In genomic region chr4:131267760-131268159, GRCm38 (mm10) we compare ENCODE assay signal across 10 mouse cellular contexts.
DNase-seq lines count a peak whose midpoint lies in the region; ATAC-seq and TF ChIP-seq lines count a peak whose summit lies in the region.
"Had no signal": no experiment of that assay in that cellular context is flagged by ENCODE, and none has a peak within 500 bp of the region (broad histone marks: within the 10 kb centered on the region; RNA-seq: fewer than 3 reads in every experiment).

No protein-coding gene starts in this region.

- H3K9me3 ChIP-seq in heart, embryonic 11.5 days (replicated peaks; ENCODE audit: control insufficient read depth, low read length) = no peaks in the 10 kb centered on the region
- no peaks in the 10 kb centered on the region for H3K9me3 ChIP-seq in hindbrain, embryonic 11.5 days (ENCODE audit: control insufficient read depth, low read length)
- H3K9me3 ChIP-seq: megakaryocyte, embryonic 14.5 days had no signal

- ATAC-seq in heart, embryonic 11.5 days (replicated peaks; ENCODE audit: insufficient number of reproducible peaks, low FRiP score, low TSS enrichment) = no peak
- no peak for ATAC-seq in hindbrain, embryonic 11.5 days (ENCODE audit: low FRiP score)

- H3K9ac ChIP-seq in heart, adult 2 months (ENCODE audit: low read depth, low read length) = no peak overlapping the region
- H3K9ac ChIP-seq in heart, embryonic 11.5 days (ENCODE audit: low read depth, low read length) = no peak overlapping the region
- H3K9ac ChIP-seq in hindbrain, embryonic 11.5 days (ENCODE audit: low read depth, low read length) = no peak overlapping the region

- no peak overlapping the region for H3K27ac ChIP-seq in heart, adult 2 months
- no peak overlapping the region for H3K27ac ChIP-seq in heart, embryonic 11.5 days (ENCODE audit: low read depth, low read length)
- H3K27ac ChIP-seq in hindbrain, embryonic 11.5 days (ENCODE audit: low read depth, low read length) = no peak overlapping the region

- intact Hi-C loops in heart, adult 2 months (cut with DNase I) = no loop called here

- no peaks in the 10 kb centered on the region for H3K27me3 ChIP-seq in heart, adult 2 months (ENCODE audit: control insufficient read depth, insufficient read depth, low read length)
- H3K27me3 ChIP-seq in heart, embryonic 11.5 days (ENCODE audit: control insufficient read depth, insufficient read depth, low read length) = peaks cover 19% of the 10 kb centered on the region
- no peaks in the 10 kb centered on the region; the same call in 1 of the 2 replicates for H3K27me3 ChIP-seq in hindbrain, embryonic 11.5 days (ENCODE audit: control insufficient read depth, insufficient read depth, low read length)

- 27% methylated on average over 10 of the region's 10 CpGs for WGBS in heart, adult 2 months
- WGBS in heart, embryonic 11.5 days (ENCODE audit: insufficient replicate concordance) = 52% methylated on average over 10 of the region's 10 CpGs
- 64% methylated on average over 10 of the region's 10 CpGs for WGBS in hindbrain, embryonic 11.5 days

- peaks cover 4% of the 10 kb centered on the region for H3K4me1 ChIP-seq in heart, adult 2 months (ENCODE audit: control insufficient read depth, insufficient read depth, low read length)
- H3K4me1 ChIP-seq in heart, embryonic 11.5 days (ENCODE audit: control insufficient read depth, insufficient read depth, low read length) = peaks cover 7% of the 10 kb centered on the region; the same call in 1 of the 2 replicates
- no peaks in the 10 kb centered on the region for H3K4me1 ChIP-seq in hindbrain, embryonic 11.5 days (replicated peaks; ENCODE audit: control insufficient read depth, insufficient read depth, low read length)

- H3K79me2 ChIP-seq in heart, adult 2 months (replicated peaks; ENCODE audit: control insufficient read depth, insufficient read depth, low read length) = no peaks in the 10 kb centered on the region

- no peak overlapping the region for H3K4me2 ChIP-seq in heart, embryonic 11.5 days
- no peak overlapping the region for H3K4me2 ChIP-seq in hindbrain, embryonic 11.5 days (replicated peaks; ENCODE audit: low read depth, low read length)

- no peak for TF ChIP-seq EP300 in heart, adult 2 months (IDR thresholded peaks at IDR 0.05; ENCODE audit: insufficient read depth, low read depth, low read length)

- H3K36me3 ChIP-seq in heart, adult 2 months (ENCODE audit: control insufficient read depth, insufficient read depth, low read length) = no peaks in the 10 kb centered on the region
- no peaks in the 10 kb centered on the region for H3K36me3 ChIP-seq in heart, embryonic 11.5 days (ENCODE audit: control insufficient read depth, insufficient read depth, low read length)
- no peaks in the 10 kb centered on the region for H3K36me3 ChIP-seq in hindbrain, embryonic 11.5 days (ENCODE audit: control insufficient read depth, insufficient read depth, low read length)

- TF ChIP-seq CTCF in heart, adult 2 months (IDR thresholded peaks at IDR 0.05) = no peak

- TF ChIP-seq POLR2A in heart, adult 2 months (IDR thresholded peaks at IDR 0.05; ENCODE audit: insufficient read depth, low read depth, low read length) = no peak

- DNase-seq in heart, adult 2 months = peak; percentile 43
- DNase-seq in right cerebral cortex, postnatal 4 days = peak; percentile 52
- no peak for DNase-seq in right cerebral cortex, adult 2 months (ENCODE audit: low spot score in 2 of 2)
- peak; percentile 83 to 86 for DNase-seq in kidney, postnatal 25 days
- DNase-seq in thymus, postnatal 4 days = no peak
- DNase-seq in hindbrain, embryonic 11.5 days (ENCODE audit: low spot score) = no peak
- no peak for DNase-seq in layer of hippocampus, adult 11-12 months (ENCODE audit: low spot score)
- DNase-seq: layer of hippocampus, postnatal 36 days had no signal

- no peak overlapping the region for H3K4me3 ChIP-seq in heart, adult 2 months
- H3K4me3 ChIP-seq in heart, embryonic 11.5 days (ENCODE audit: low read depth, low read length) = no peak overlapping the region
- H3K4me3 ChIP-seq in hindbrain, embryonic 11.5 days (ENCODE audit: low read depth, low read length) = no peak overlapping the region
- H3K4me3 ChIP-seq: megakaryocyte, embryonic 14.5 days had no signal

Comparison
In these comparisons a context has a peak if more than half of its experiments do, and no peak if none do; other contexts are left out.
1. DNase-seq: peak in heart, adult 2 months (2 of 2), right cerebral cortex, postnatal 4 days (single experiment) and kidney, postnatal 25 days (2 of 2); none in right cerebral cortex, adult 2 months (0 of 2), thymus, postnatal 4 days (single experiment), hindbrain, embryonic 11.5 days (single experiment) and layer of hippocampus, adult 11-12 months (single experiment).